Mouse (Mus musculus) gastrocnemius, adult 18-20 months (tissue): ENCODE measurements around the gene Bglap3. TPM values are rescaled to one million over a fixed set of nuclear protein-coding genes. Genes with fewer than 3 reads are reported as not detected.
"Not testable (repeated sequence)": the region's sequence is repeated elsewhere in the genome, so short reads cannot be mapped to it uniquely, and the experiment has no call there.

Source experiments
- DNase-seq: peaks from one replicate; pipeline ENCODE4 v3.0.0; 2021; ENCODE audit warnings: low spot score
- long read RNA-seq, 2 experiments: library from polyadenylated mRNA; stranded (forward); transcript quantifications; one replicate each; pipeline ENCODE4 v2.0.0; 2021
- total RNA-seq, 2 experiments: library from RNA; stranded (reverse); gene quantifications; 2 replicates each; pipeline ENCODE4 v1.2.3; 2021

Bglap3 gene
- not detected for total RNA-seq
- long read RNA-seq, experiment 1, result 0 reads
- long read RNA-seq, experiment 2, result 0 reads

DNA sequence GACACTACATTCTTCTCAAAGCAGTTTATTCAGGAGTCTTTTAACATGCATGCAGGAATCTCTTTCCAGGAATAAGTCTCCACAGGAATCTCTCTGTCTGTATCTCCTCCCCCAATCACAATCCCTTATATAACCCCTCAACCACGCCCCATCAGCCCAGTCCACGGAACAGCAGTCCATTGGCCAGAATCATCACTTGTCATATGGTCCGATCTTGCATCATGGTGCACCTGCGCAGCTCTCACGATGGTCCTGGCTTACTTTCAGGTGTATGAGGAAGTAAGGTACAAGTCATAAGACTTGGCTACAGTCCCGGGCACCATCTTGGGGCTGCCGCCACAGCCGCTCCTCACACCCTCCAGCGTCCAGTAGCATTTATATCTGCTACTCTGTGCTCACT lies at the start of gene Bglap3:
TSS of gene Bglap3 (minus strand) at position 101 of the 400 bp plus-strand sequence.
- not testable (repeated sequence) for DNase-seq

GRCm38 (mm10) chr3:88422020-88422720 lies 49.6 kb upstream of the Bglap3 start:
- no peak for DNase-seq

DNA sequence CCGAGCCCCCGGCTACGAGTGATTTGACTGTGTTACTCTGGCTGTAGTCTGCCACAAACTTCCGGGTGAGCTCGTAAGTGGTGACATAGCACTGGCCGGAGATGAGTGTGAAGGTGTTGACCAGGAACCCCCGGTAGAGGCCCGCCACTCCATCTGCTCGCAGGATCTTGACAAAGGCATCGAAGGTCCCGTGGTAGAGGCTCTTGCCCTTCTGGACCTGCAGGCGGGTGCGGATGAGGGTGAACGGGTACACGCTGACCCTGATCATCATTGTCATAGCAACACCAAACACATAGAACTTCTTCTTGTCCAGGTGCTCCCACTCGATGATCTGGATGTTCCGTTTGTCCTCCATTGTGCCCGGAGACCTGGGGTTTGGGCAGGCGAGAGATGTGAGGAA lies 48.2 kb upstream of the Bglap3 start:
- DNase-seq, result no peak

DNA sequence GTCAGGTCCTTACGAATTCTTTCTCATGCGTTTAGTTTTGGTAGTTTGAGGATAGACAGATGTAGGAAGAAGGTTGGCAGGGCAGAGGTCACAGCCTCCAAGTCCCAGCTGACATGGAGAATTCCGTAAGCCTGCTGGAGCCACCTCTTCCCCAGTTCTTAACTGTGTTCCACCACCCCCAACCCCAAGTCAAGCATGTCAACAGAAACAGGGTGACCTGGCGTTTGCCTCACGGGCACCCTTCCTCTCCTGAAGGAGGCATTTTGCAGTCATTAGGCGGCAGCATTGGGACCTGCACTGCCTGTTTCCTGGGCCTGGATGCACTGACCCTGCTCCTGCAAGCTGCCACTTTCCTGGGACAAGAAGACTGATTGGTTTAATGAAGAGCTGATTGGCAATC lies 45.5 kb upstream of the Bglap3 start:
- no peak for DNase-seq

DNA sequence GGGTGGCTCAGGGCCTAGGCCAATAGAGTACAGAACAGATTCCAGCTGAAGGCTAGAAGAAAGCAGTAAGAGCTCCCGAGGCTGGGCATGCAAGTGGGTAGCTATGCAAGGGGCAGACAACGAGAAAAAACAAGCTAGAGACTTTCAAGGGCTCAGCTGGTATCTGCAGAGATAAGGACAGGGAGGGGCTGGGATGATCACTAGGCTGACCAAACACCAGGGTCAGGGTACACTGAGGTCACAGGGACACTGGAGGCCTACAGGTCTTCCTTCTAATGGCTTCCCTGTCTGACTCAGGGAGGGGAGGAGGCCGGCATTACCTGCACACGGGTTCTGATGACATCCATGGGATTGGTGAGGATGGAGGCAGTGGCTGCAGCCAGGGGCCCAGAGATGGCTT lies 43.1 kb upstream of the Bglap3 start:
- DNase-seq, result no peak

- DNase-seq, result no peak
These were observed 40.1 kb upstream of the Bglap3 start for GRCm38 (mm10) chr3:88412636-88413035.

DNA sequence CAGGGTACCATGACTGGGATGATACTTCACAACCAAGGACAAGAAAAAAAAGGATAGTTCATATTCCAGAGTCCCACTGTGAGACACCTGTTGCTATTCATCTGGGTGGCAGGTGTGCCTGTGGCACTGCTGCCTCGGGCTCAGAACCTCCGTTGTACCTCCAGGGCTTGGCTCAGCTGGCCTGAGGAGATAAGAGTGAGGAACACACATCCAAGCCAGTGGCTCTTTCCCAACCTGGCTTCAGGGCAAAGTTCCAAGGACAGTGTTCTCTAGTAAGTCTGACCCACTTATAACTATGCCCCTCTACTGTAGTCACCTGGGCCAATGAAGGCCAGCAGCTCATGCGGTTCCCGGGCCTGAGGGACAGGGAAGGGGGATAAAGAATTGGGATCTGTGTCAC lies 39.1 kb upstream of the Bglap3 start:
- no peak for DNase-seq

DNA sequence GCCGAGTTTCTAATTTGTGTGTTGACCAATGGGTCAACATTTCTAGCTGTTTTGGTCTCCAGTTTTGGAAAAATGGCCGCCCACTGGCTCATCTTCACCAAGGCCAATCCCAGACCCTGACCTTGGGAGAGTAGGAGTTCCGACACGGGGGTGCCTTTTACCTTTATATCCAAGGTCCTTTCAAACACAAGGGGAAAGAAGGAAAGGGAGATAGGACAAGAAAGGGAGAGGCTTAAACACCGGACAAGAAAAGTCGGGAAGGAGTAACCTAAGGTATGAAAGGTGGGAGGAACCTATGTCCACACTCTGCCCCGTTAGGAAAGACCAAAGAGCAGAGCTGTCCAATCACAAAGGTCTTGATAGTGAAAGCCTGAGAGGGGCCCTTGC lies 38.1 kb upstream of the Bglap3 start:
- no peak for DNase-seq

- DNase-seq, result peak; percentile 94
These were observed 37.5 kb upstream of the Bglap3 start, which contains the start of gene Pmf1 for GRCm38 (mm10) chr3:88409741-88410644. TSS of gene Pmf1 (minus strand) at chr3:88410331.

- no peak for DNase-seq
These were observed 36.4 kb upstream of the Bglap3 start for GRCm38 (mm10) chr3:88408953-88409352.

DNA sequence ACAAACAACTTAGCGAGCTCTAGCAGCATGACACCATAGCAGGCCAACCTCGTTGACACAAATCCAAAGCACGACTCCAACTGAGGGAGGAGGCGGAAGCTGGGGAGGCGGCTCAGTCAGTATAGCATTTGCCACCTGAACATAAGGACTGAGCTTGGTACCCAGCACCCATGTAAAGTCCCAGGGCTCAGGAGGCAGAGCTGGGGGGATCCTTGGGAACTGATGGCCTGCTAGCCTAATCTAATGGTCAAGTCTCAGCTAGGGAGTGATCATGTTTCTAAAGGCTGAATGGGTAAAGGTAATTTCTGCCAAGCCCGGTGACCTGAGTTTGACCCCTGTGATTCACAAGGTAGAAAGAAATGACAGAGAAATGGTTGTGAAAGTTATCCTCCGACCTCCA lies 35.0 kb upstream of the Bglap3 start:
- no peak for DNase-seq

DNA sequence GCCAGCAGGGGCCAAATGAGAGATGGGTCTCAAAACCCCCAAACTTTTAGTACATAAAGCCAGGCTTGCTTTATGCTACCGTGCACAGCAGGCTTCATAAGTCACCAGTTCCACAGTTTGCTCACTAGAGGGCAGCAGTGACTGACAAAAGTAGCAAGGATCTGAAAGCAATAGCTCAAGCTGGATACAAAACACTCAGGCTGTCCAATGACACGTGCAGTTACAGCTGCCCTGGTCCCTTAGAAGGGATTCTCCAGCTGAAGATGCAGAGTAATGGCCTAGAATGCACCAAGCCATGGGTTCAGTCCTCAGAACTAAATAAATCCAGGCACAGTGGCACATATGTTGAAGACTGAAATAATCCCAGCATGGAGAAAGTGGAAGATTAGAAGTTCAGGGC lies 34.5 kb upstream of the Bglap3 start:
- DNase-seq, result peak; percentile 77

GRCm38 (mm10) chr3:88403522-88404230 lies 31.1 kb upstream of the Bglap3 start:
- DNase-seq, result no peak

DNA sequence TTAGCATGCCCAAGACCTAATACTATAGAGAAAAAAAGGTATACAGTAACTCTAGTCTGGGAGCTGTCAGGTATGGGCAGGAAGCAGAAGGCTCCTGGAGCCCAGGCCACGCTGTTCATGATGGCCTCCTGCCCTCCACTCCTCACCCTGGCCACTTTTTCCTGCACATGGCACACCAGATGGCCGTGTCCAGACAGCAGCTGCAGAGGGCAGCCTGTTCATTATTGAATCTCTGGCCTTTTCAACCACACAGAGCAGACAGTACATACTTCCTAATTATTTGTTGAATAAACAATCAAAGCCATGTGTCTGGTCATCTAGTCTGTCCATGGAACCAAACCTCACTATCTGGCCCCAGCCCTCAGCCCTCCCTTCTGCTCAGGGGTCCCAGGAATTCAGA lies 26.1 kb upstream of the Bglap3 start:
- no peak for DNase-seq

- no peak for DNase-seq
These were observed 23.2 kb upstream of the Bglap3 start for GRCm38 (mm10) chr3:88395742-88396141.

GRCm38 (mm10) chr3:88395288-88395687 lies 22.7 kb upstream of the Bglap3 start:
- no peak for DNase-seq

GRCm38 (mm10) chr3:88393776-88394375 lies 21.3 kb upstream of the Bglap3 start:
- no peak for DNase-seq

DNA sequence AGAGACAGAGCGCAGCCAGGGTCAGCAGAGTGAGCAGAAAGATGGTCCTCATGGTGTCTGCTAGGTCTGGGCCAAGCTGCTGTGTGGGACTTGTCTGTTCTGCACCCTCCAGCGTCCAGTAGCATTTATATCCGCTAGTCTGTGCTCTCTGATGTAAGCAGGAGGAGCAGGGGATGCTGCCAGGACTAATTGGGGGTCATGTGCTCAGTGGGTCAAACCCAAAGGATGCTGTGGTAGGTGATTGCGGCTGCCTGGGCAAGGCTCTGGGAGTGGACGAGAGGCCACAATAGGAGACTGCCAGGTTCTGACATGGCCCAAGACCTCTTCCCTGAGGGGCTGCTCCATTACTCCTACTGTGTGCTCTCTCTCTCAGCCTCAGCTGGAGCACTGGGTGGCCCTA lies 11.8 kb upstream of the Bglap3 start, which contains the start of gene Bglap:
TSS of gene Bglap (minus strand) at position 101 of the 400 bp plus-strand sequence.
- DNase-seq, result no peak

DNA sequence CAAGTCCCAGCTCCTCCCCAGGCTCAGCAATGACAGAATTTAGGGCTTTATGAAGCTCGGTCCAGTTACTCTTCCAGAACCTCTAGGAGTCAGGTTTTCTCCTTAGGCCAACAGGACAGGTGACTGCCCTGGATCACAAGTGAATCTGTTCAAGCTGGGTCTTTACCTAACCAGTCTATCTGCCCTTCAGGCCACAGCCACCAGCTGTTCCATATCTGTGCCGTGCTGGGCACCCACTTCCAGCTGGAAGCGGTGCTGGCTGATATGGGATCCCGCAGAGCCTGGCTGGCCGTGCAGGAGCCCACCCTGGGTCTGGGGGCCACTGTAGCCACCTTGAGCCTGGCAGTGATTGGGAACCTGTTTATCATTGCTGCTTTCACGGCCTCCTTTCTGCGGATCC lies 9.8 kb upstream of the Bglap3 start:
- not testable (repeated sequence) for DNase-seq

- not testable (repeated sequence) for DNase-seq
These were observed 9.1 kb upstream of the Bglap3 start for GRCm38 (mm10) chr3:88381389-88382315.
